Mouse (Mus musculus) brain, embryonic 14.5 days (tissue): ENCODE measurements around the gene Spint1. TPM values are rescaled to one million over a fixed set of nuclear protein-coding genes. Genes with fewer than 3 reads are reported as not detected.

ENCODE experiments used
- DNase-seq: peaks from one replicate; pipeline ENCODE4 v3.0.0-alpha.2; 2011; ENCODE audit warnings: low read depth
- CTCF ChIP-seq: fragments of 200-500 bp; IDR thresholded peaks from 2 replicates; pipeline ENCODE4 v1.5.1; 2012; ENCODE audit warnings: inconsistent platforms, mild to moderate bottlenecking, moderate library complexity, borderline replicate concordance; ENCODE audit not compliant: insufficient read depth, insufficient read length; ENCODE audit errors: extremely low read depth
- POLR2A ChIP-seq: fragments of 200-500 bp; IDR thresholded peaks from 2 replicates; pipeline ENCODE4 v1.6.1; 2012; ENCODE audit warnings: mild to moderate bottlenecking, inconsistent platforms, borderline replicate concordance; ENCODE audit not compliant: poor library complexity, insufficient read depth, insufficient read length, severe bottlenecking; ENCODE audit errors: extremely low read depth
- polyA plus RNA-seq: library from polyadenylated mRNA; depleted of rRNA; stranded (reverse); fragments of >200 nt; gene quantifications from 2 replicates; pipeline ENCODE4 v1.2.3, GENCODE M21; 2012

Gene Spint1
- polyA plus RNA-seq, 1 experiment = 1.6 TPM

DNA sequence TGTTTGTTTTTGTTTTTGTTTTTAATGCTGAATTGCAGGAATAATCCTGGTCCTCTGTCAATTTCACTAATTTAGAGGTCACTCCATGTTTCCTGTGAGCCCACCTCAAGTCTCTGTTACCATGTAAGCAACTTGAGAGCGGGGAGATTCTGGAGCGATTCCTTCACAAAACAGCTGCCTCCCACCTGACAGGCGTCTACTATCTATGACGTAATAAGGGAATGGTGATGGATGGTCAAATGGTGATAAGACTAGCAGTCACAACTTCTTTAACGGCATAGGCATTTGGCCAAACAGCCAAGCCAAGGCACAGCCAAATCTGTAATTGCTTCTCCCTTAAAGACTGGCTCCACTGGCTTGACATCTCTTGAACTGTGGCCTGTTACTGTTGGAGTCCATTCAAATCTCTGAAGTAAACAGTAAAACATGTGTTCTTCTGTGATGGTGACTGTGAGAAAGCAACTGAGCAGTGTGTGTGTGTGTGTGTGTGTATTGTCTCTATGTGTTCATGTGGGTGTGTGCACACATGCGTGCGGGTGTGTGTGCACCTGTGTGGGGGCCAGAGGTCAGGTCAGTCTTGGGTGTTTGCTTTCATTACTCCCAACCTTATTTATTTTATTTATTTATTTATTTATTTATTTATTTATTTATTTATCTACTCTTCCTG lies 44.9 kb downstream of the Spint1 start:
- no peak for TF ChIP-seq POLR2A
- no peak for TF ChIP-seq CTCF
- no peak for DNase-seq

DNA sequence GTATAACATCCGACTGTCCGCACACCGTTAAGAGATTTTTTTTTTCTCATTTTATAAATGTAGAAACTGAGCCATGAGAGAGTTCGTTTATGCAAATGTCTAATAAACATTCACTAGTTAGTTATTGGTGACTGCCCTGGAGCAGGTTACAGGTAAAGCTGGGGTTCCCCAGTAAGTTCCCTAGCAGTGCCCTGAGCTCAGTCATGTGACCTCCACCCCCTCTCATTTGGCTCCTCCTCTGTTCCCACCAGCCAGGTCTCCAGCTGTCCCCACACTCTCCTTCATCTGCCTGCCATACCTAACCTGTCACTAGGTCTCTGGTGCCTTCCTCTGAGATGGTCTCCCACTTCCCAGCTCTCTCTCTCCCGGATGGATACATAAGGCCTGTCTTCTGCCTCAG lies 50.2 kb downstream of the Spint1 start:
- TF ChIP-seq POLR2A (no peak), CTCF (no peak)

DNA sequence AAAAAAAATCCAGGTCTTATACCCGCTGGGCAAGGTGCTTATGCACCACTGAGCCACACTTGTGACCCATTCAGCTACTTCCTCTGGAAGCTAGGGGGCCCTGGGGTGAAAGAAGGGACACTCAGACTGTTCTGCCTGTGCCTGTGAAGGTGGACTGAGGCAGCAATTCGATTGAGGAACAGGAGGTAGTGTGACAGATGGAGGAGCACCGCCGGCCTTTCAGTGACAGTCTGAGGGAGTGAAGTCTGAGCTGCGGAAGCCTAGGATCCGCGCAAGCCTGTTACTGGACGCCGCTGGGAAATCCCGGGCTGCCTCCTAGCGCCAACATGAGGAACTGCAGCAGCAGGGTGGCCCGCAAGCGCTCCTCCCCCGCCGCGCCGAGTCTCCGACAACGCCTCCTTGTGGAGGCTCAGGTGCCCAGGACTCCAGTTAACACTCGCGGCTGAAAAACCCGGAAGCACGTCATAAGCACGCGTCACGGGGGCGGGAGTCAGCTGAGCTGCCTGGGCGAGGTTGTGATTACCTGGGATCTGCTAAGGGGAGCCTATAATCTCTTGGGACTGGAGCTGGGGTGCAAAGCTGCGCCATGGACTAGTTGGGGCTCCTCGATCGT lies 51.2 kb downstream of the Spint1 start, which contains the start of gene Vps18:
Vps18 (plus strand) TSS at position 471 of the 613 bp plus-strand sequence.
- DNase-seq = peak; percentile 99
- TF ChIP-seq POLR2A = peak; percentile 16; the same call in 1 of the 2 replicates
- TF ChIP-seq CTCF = peak; percentile 98

More for the DNA sequence above, 50.2 kb downstream of the Spint1 start:
- DNase-seq = no peak

DNA sequence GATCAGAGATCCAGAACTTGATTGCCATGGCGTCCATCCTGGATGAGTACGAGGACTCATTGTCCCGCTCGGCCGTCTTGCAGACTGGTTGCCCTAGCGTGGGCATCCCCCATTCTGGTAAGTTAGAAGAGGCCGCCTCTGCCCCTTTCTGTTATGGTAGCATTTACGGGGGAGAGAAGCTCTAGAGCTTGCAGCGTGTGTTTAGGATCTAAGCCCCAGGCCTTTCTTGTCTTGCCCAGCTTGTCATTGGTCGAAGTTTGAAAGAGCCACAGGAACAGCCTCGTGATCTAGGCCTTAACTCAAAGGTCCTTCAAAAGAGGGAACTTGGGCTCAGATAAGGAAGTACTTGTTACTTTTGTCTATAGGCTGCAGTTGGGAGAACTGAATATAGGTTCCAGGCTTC lies 51.9 kb downstream of the Spint1 start:
- no peak for DNase-seq
- no peak for TF ChIP-seq CTCF
- TF ChIP-seq POLR2A = no peak

DNA sequence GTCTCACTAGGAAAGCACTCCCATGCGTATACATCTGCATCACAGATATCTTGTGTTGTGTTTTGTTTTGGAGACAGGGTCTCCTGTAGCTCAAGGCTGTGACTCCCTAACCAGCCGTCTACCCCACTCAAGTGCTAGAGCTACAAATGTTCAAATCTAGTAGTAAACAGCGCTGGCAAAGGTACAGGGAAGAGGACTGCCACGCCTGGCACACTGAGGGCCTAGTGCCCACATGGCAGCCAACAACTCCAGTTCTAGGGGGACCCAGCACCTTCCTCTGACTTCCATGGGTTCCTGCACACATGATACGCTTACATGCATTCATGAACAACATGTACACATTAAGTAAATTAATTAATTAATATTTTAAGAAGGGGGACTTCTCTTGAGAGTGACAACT lies 55.1 kb downstream of the Spint1 start:
- DNase-seq = no peak
- no peak for TF ChIP-seq CTCF
- no peak for TF ChIP-seq POLR2A

DNA sequence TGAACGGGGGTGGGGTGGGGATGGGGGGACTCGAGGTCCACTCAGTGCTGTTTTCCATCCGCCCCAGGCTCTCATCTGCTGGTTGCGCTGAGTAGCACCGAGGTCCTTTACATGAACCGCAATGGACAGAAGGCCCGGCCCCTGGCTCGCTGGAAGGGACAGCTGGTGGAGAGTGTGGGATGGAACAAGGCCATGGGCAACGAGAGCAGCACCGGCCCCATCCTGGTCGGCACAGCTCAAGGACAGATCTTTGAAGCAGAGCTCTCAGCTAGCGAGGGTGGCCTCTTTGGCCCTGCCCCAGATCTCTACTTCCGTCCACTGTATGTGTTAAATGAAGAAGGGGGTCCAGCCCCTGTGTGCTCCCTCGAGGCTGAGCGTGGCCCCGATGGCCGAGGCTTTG lies 55.7 kb downstream of the Spint1 start:
- no peak for TF ChIP-seq CTCF
- TF ChIP-seq POLR2A = no peak
- DNase-seq = no peak

DNA sequence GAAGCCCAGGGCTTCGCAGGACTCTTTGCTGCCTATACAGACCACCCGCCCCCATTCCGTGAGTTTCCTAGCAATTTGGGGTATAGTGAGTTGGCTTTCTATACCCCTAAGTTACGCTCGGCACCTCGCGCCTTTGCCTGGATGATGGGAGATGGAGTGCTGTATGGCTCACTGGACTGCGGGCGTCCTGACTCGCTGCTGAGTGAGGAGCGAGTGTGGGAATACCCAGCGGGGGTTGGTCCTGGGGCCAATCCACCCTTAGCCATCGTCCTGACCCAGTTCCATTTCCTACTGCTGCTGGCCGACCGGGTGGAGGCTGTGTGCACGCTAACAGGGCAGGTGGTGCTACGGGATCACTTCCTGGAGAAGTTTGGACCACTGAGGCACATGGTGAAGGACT lies 56.1 kb downstream of the Spint1 start:
- no peak for DNase-seq
- no peak for TF ChIP-seq CTCF
- TF ChIP-seq POLR2A = no peak

DNA sequence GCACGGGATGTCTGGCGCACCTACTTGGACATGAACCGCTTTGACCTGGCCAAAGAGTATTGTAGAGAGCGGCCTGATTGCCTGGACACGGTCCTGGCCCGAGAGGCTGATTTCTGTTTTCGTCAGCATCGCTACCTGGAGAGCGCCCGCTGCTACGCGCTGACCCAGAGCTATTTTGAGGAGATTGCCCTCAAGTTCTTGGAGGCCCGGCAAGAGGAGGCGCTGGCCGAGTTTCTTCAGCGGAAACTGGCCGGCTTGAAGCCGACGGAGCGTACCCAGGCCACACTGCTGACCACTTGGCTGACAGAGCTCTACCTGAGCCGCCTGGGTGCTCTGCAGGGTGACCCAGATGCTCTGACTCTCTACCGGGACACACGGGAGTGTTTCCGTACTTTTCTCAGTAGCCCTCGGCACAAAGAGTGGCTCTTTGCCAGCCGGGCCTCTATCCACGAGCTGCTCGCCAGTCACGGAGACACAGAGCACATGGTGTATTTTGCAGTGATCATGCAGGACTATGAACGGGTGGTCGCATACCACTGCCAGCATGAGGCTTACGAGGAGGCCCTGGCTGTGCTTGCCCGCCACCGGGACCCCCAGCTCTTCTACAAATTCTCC lies 56.7 kb downstream of the Spint1 start:
- no peak for DNase-seq
- TF ChIP-seq POLR2A (no peak), CTCF (no peak)

DNA sequence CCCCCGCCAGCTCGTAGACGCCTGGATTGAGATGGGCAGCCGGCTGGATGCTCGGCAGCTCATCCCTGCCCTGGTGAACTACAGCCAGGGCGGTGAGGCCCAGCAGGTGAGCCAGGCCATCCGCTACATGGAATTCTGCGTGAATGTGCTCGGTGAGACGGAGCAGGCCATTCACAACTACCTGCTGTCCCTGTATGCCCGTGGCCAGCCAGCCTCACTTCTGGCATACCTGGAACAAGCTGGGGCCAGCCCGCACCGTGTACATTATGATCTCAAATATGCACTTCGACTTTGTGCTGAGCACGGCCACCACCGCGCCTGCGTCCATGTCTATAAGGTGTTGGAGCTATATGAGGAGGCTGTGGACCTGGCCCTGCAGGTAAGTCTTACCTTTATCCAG lies 57.2 kb downstream of the Spint1 start:
- DNase-seq = no peak
- TF ChIP-seq POLR2A = no peak
- no peak for TF ChIP-seq CTCF

DNA sequence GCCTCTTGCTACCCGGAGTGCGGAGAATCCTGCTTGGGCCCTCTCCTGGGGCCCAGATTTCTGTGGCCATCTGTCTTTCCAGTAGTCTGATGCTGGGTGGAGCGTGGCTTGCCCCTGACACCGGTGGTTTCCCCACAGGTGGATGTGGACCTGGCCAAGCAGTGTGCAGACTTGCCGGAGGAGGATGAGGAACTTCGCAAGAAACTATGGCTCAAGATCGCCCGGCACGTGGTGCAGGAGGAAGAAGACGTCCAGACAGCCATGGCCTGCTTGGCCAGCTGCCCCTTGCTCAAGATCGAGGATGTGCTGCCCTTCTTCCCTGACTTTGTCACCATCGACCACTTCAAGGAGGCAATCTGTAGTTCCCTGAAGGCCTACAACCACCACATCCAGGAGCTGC lies 59.6 kb downstream of the Spint1 start:
- TF ChIP-seq POLR2A (no peak), CTCF (no peak)
- no peak for DNase-seq

DNA sequence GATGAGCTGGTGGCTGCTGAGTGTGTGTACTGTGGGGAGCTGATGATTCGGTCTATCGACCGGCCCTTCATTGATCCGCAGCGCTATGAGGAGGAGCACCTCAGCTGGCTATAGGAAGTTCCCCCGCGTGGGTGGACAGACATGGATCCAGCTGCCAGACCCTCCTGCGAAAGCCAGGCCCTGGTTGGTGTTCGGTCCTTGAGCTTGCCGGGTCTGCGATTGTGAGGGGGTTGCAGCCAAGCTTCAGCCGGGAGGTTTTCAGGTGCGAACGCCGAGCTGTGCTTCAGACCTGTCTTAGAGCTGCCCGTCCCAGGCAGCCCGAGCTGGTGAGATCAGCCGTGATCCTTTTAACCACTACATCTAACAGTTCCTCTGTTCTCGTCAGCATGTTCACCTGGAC lies 60.3 kb downstream of the Spint1 start:
- DNase-seq = no peak
- TF ChIP-seq POLR2A = no peak
- TF ChIP-seq CTCF = no peak
